Mouse (Mus musculus): ENCODE measurements at regions not wholly inside any gene's neighbourhood (a gene's known extent, or its start where the extent isn't known, plus 50 kb on each side); places are given as distances from the start of the nearest gene placed in this dataset.
A peak's percentile ranks its signal among the peaks of the same experiment; 100 is the strongest.

DNA sequence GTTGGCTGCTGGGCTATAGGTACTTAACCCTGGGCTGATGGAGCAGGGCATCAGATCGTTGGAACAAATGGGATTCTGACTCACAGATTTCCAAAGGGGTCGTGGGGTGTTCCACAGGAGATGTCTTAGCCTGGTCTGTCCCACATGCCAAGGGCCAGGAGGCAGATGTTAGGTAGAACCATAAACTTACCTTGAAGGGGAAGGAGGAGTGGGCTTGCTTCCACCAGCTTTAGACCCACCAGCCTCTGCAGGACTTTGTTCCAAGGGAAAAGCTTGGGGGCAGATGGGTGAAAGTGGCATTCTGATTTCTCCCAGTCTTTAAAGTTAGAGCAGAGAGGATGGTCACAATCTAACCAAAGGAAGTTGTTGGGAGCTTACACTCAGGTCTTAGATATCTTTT, 165.7 kb upstream of the Agap1 start:
- DNase-seq (ENCODE audit: low spot score), result no peak

DNA sequence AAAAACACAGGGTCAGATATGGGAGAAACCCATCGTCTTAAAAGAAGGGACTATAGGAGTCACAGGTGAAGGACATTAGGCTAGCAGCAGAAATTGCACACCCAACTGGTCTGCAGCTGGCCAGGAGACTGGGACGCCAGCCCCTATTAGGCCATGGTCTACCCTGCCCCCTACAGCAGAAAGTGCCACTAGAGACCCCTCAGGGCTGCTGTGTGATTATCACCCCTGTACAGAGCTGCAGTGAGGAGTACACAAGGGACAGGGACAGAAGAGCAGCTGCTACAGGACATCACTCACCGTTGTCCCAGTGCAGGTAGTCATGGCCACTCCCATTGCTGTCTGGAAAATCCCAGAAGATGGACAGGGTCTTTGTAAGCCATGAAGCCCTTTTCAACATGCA, 157.9 kb upstream of the Agap1 start:
- no peak for DNase-seq (ENCODE audit: low spot score)

DNA sequence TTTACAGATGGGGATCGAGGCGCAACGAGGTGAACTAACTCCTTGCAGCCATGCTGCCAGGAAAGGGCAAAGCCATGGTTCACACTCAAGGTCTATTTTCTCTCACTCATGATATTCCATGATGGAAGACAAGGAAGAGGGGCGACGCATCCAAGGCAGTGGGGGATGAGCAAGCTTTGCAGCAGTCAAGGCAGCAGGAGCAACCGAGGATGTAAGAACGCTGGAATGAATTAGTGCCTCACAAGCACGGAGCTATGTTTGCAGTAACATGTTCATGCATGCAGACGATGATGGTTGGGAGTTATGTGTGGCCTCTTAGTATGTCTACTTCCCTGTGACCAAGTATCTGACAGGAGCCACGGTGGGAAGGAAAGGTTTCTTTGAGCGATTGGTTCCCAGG, 156.8 kb upstream of the Agap1 start:
- no peak for DNase-seq (ENCODE audit: low spot score)

DNA sequence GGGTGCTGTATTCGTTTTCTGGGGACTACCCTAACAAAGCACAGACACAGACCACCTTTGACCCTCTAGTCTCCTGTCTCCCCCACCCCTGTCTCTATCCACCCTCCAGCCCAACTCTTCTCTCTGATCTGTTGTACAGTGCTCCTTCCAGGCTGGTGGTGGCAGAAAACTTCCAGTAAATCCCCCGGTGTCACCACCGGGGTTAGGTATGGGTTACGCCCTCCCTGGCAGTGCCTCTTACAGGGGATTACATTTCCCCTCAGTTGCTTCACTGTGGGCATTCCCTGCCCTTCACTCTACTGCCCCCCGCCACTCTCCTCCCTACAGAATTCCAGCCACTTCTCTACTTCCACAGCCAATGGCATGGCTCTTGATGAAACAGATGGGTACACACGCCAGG, 153.5 kb upstream of the Agap1 start:
- no peak for DNase-seq (ENCODE audit: low spot score)

GRCm38 (mm10) chr1:89302368-89302951, 152.1 kb upstream of the Agap1 start:
- no peak for DNase-seq (ENCODE audit: low spot score)

- DNase-seq (ENCODE audit: low spot score), result no peak
Measured at GRCm38 (mm10) chr1:89305171-89305570, 149.4 kb upstream of the Agap1 start.

DNA sequence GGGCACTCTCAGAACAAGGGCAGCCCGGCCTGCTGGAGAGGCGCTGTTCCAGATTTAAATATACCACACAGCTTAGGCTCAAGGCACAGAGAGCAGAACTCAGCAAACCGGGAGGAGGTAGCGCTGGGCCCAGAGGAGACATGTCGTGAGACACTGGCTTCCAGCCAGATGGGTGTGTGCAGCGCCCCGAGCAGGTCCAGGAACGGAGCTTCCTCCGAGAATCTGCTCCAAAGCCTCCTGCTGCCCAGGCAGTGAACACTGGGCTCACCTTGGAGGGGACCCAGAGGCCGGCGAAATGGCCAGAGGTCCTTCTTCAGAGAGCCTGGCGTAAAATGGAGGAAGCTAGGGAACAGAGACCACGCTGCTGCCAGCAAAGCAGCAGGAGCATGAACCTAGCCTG, 145.8 kb upstream of the Agap1 start:
- no peak for DNase-seq (ENCODE audit: low spot score)

- DNase-seq (ENCODE audit: low spot score), result no peak
Measured at GRCm38 (mm10) chr1:89313064-89313463, 141.5 kb upstream of the Agap1 start.

DNA sequence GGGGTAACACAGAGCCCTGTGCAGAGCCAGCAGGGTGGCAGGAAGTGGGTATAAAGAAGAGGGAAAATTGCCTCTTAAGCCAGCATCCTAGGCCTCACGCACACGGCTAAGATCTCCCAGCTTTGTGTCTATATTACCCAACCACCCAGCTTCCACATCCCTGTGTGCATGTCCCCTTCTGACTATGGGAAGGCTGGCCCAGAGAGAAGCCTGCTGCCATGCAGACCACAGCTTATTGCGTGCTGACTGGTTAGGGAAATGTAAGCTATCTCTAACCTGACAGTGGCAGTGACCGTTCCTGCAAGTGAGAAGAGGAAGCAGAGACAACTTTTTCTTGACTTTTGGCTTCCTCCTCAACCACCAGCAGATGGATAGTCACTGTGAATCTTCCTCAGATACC, 136.7 kb upstream of the Agap1 start:
- no peak for DNase-seq (ENCODE audit: low spot score)

DNA sequence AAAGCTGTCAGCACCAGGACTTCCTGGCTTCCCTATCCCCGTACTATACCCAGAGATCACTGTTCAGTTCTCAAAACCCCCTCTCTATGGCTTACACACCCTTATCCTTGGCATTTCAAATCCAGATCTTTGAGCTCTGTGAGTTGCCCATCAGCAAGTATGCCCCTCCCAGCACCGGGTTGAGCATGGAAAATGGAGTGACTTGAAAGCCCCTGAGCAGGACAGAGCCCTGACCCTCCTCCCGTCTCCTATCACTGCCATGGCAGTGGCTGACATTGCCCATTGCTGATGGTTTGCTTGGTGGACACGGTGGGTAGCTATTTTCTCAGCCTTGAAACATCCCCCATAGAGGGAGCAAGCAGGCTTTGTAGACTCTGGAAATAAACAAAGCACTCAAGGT, 135.9 kb upstream of the Agap1 start:
- DNase-seq (ENCODE audit: low spot score), result no peak

DNA sequence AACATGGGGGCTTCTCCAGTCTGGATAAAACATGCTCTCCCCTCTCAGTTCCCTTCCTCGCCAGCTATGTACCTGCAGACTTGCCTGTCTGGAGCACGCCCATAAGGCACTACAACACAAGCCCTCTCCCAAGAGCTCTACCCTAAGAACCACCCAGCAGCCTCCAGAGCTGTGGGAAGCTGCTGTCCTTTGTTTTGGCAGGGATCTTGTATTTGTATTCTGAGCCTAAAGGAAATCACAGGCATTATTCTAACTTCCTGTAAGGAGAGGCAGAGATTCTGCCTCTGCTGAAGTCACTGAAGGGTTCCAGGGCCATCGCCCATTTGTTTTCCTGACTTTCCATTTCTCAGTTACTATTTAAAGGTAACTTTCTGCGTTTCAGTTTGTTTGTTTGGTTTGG, 132.0 kb upstream of the Agap1 start:
- no peak for DNase-seq (ENCODE audit: low spot score)

DNA sequence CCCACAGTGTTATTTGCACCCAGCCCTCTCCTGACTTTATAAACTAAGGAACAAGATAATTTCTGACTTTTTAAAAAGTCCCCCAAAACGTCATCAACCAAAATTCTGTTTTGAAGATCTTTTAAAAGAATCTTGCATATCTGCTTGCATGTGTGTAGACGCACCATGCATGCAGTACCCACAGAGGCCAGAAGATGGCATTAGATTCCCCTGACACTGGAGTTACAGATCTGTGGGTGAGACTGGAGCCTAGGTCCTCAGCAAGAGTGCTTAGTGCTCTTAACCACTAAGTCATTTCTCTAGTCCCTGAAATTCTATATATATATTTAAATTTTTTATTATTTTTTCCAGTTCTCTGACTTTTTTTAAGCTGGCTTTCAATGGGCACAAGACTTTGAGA, 131.5 kb upstream of the Agap1 start:
- no peak for DNase-seq (ENCODE audit: low spot score)

DNA sequence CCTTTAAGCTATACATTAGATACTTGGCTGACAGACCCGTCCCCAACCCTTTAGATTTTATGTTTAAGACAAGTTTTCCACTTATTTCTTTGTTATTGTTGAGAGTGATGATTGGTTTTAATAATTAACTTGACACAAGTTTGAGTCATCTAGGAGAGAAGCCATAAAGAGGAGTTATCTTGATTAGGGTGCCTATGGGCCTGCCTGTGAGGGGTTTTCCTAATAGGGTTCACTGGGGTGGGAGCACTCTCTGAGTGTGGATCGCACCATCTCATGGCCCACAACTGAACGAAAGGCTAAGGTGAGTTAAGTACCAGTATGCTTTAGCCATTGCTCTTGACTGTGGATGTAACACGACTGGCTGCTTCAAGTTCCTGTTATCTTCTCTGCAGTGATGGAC, 123.3 kb upstream of the Agap1 start:
- no peak for DNase-seq (ENCODE audit: low spot score)

DNA sequence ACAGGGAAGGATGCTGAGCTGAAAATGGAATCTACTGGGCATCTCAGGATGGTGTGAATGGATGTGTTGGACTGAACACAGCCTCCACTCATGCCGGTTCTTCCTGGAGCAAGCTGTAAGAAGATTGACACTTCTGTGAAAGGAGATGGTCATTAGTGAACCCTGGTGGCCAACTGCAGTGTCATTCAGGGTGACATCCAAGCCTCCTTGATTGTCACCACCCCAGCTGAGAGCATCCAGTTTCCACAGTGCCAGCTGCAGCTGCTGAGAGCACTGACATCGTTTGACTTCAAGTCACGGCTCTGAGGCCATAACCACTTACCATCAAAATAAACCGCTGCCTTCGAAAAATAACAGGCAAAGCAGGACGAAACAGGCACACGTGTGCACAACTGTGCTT, 121.9 kb upstream of the Agap1 start:
- DNase-seq (ENCODE audit: low spot score), result no peak

GRCm38 (mm10) chr1:89337861-89338260, 116.7 kb upstream of the Agap1 start:
- DNase-seq (ENCODE audit: low spot score), result no peak

- no peak for DNase-seq (ENCODE audit: low spot score)
Measured at GRCm38 (mm10) chr1:89342794-89343193, 111.8 kb upstream of the Agap1 start.

GRCm38 (mm10) chr1:89344546-89344945, 110.1 kb upstream of the Agap1 start:
- DNase-seq (ENCODE audit: low spot score), result no peak

GRCm38 (mm10) chr1:89347341-89347740, 107.3 kb upstream of the Agap1 start:
- DNase-seq (ENCODE audit: low spot score), result no peak

GRCm38 (mm10) chr1:89352936-89353335, 101.7 kb upstream of the Agap1 start:
- DNase-seq (ENCODE audit: low spot score), result no peak

DNA sequence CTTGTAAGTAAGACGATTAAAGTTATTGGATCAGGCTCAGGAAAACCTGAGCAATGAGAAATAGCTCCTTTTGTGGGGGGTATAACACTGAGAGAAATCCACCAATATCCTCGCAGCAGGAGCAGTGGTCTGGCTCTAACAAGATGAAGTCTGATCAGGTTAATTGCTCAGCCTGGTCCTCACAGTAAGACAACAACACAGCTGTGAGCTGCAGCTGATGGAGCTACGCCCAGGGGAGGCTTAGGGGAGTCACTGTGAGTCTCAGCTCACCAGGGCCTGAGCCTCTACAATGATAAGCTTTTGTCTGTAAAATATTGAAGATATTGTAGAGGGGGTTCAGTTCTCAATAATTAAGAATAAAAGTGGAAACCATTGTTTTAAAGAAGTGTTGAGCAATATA, 95.3 kb upstream of the Agap1 start:
- no peak for DNase-seq (ENCODE audit: low spot score)

DNA sequence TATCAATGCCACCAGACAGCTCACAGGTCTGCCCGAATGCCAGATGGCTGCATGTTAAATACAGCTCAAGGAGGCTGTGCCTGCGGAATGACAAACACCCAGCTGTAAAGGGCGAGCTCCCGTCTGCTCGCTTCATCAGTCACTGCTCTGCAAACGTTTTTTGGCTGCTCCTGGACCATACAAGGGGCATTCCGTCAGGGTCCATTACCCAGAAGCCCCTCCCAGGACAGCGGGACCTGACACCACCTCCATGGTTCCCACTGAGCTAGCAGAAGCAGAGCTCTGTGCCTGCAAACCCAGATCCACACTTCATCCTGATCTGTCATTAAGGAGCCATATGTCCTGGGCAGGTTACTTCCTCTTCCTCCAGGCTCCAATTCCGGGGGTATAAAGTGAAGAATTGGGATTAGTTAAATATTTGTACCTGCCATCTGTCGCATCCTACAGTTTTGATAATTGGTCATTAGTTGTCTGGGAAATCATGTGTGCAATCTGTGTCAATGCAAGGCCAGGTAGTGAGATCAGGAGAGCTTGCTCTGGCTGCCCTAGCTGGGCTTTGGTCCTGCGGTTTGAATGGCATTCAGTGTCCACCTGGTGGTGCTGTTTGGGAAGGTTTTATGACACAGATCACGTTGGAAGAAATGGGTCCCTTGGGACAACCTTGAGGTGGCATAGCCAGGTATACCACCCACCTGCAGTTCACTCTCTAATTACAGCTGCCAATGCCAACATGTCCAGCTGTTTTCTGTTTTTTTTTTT, 89.9 kb upstream of the Agap1 start:
- DNase-seq (ENCODE audit: low spot score), result no peak

- peak; percentile 19 for DNase-seq (ENCODE audit: low spot score)
Measured at GRCm38 (mm10) chr1:89366891-89367290, 87.7 kb upstream of the Agap1 start.

- DNase-seq (ENCODE audit: low spot score), result no peak
Measured at GRCm38 (mm10) chr1:89373806-89374205, 80.8 kb upstream of the Agap1 start.

DNA sequence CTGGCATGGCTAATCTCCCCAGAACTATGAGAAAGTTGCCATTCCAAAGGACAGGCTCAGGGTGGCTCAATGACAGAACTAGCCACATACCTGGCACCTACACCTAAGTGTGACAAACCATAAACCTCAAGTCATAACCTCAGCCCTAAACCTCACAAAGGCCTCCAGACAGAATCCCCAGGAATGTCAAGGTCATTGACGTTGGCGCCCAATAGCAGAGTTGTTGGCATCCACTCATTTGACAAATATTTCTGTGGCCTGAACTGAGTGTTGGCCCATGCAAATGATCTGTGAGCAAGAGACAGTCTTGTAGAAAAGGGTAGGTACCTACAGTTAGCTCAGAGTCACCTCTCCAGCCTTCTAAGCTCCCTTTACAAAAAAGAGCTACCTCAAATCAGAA, 80.3 kb upstream of the Agap1 start:
- no peak for DNase-seq (ENCODE audit: low spot score)

Data from yolk sac, embryonic 10.5 days (tissue).